Mouse (Mus musculus) neural tube, embryonic 11.5 days (tissue): ENCODE measurements at regions not wholly inside any gene's neighbourhood (a gene's known extent, or its start where the extent isn't known, plus 50 kb on each side); places are given as distances from the start of the nearest gene placed in this dataset.

Source experiments
- ATAC-seq: fragments of 200-750 bp; cut with Nextera tagmentation; 2 replicates; pipeline ENCODE4 v1.8.0; 2017; ENCODE audit warnings: moderate number of reproducible peaks, mild to moderate bottlenecking, moderate TSS enrichment, moderate library complexity; ENCODE audit not compliant: insufficient read depth, low FRiP score, low TSS enrichment
- DNase-seq: peaks from one replicate; pipeline ENCODE4 v3.0.0-alpha.2; 2015; ENCODE audit warnings: low spot score
- H3K27ac ChIP-seq: fragments of 300-500 bp; sonication (generic); 2 replicates; pipeline ENCODE4 v1.5.1; 2014; ENCODE audit warnings: low read depth, mild to moderate bottlenecking, low read length
- H3K27me3 ChIP-seq: fragments of 300-500 bp; sonication (generic); 2 replicates; pipeline ENCODE4 v1.6.1; 2014; ENCODE audit warnings: mild to moderate bottlenecking, low read length, mixed read lengths; ENCODE audit not compliant: control insufficient read depth, insufficient read depth
- H3K36me3 ChIP-seq: fragments of 300-500 bp; sonication (generic); 2 replicates; pipeline ENCODE4 v1.6.1; 2014; ENCODE audit warnings: mild to moderate bottlenecking, low read length, moderate library complexity, mixed read lengths; ENCODE audit not compliant: control insufficient read depth, insufficient read depth
- H3K4me1 ChIP-seq: fragments of 300-500 bp; sonication (generic); 2 replicates; pipeline ENCODE4 v1.6.1; 2014; ENCODE audit warnings: low read length, mixed read lengths; ENCODE audit not compliant: control insufficient read depth, insufficient read depth
- H3K4me2 ChIP-seq: fragments of 300-500 bp; sonication (generic); 2 replicates; pipeline ENCODE4 v1.6.1; 2014; ENCODE audit warnings: low read depth, mild to moderate bottlenecking, moderate library complexity
- H3K4me3 ChIP-seq: fragments of 300-500 bp; sonication (generic); 2 replicates; pipeline ENCODE4 v1.5.1; 2014; ENCODE audit warnings: low read depth, low read length
- H3K9ac ChIP-seq: fragments of 300-500 bp; sonication (generic); 2 replicates; pipeline ENCODE4 v1.6.1; 2014; ENCODE audit warnings: mild to moderate bottlenecking, low read length
- H3K9me3 ChIP-seq: fragments of 300-500 bp; sonication (generic); 2 replicates; pipeline ENCODE4 v1.6.1; 2016; ENCODE audit warnings: low read length; ENCODE audit not compliant: control insufficient read depth
- WGBS: fragments of 180-500 bp; shearing (Covaris S2); extraction: QIAGEN DNeasy Blood & Tissue Kit; methylation state at CpG from one replicate; pipeline ENCODE4 v1.1.7; 2014; 5-methylcytosine and 5-hydroxymethylcytosine counted together

GRCm38 (mm10) chr2:109487591-109487990 is 186.9 kb upstream of the Bdnf start:
- H3K9ac ChIP-seq: no peak overlapping the region
- H3K27me3 ChIP-seq: no peaks in the 10 kb centered on the region
- H3K4me2 ChIP-seq: no peak overlapping the region
- 91% methylated on average over 1 of the region's 1 CpGs for WGBS
- no peak for DNase-seq
- H3K27ac ChIP-seq: no peak overlapping the region
- no peak overlapping the region for H3K4me3 ChIP-seq
- H3K9me3 ChIP-seq: no peaks in the 10 kb centered on the region
- H3K4me1 ChIP-seq: no peaks in the 10 kb centered on the region
- no peaks in the 10 kb centered on the region for H3K36me3 ChIP-seq
- ATAC-seq: no peak

- no peak overlapping the region for H3K27ac ChIP-seq
- H3K9me3 ChIP-seq: no peaks in the 10 kb centered on the region
- no peaks in the 10 kb centered on the region for H3K36me3 ChIP-seq
- H3K4me1 ChIP-seq: no peaks in the 10 kb centered on the region
- ATAC-seq: no peak
- WGBS: 65% methylated on average over 5 of the region's 5 CpGs
- H3K27me3 ChIP-seq: no peaks in the 10 kb centered on the region
- H3K4me3 ChIP-seq: no peak overlapping the region
- H3K9ac ChIP-seq: no peak overlapping the region
- H3K4me2 ChIP-seq: no peak overlapping the region
- no peak for DNase-seq
Measured at GRCm38 (mm10) chr2:109502186-109502585, 172.3 kb upstream of the Bdnf start.

- H3K27me3 ChIP-seq: no peaks in the 10 kb centered on the region
- DNase-seq: no peak
- no peaks in the 10 kb centered on the region for H3K9me3 ChIP-seq
- H3K27ac ChIP-seq: no peak overlapping the region
- WGBS: 66% methylated on average over 6 of the region's 6 CpGs
- ATAC-seq: 0 out of 2 replicates have a peak, but pooled peaks have one; percentile 28
- no peak overlapping the region for H3K4me3 ChIP-seq
- H3K4me1 ChIP-seq: 0 out of 2 replicates have a peak, but pooled peaks cover under 1% of the 10 kb centered on the region
- H3K9ac ChIP-seq: no peak overlapping the region
- no peaks in the 10 kb centered on the region for H3K36me3 ChIP-seq
- H3K4me2 ChIP-seq: no peak overlapping the region
Measured at GRCm38 (mm10) chr2:109504906-109505305, 169.6 kb upstream of the Bdnf start.

- Histone ChIP-seq H3K4me2 (no peak overlapping the region), H3K27ac (no peak overlapping the region), H3K27me3 (no peaks in the 10 kb centered on the region), H3K9me3 (no peaks in the 10 kb centered on the region), H3K36me3 (no peaks in the 10 kb centered on the region), H3K4me1 (peaks cover 12% of the 10 kb centered on the region), H3K4me3 (no peak overlapping the region), H3K9ac (no peak overlapping the region)
- DNase-seq: peak; percentile 54
- 26% methylated on average over 8 of the region's 8 CpGs for WGBS
- ATAC-seq: peak; percentile 90
Measured at GRCm38 (mm10) chr2:109510070-109510979, 164.2 kb upstream of the Bdnf start.

- Histone ChIP-seq H3K36me3 (no peaks in the 10 kb centered on the region), H3K27ac (no peak overlapping the region), H3K27me3 (no peaks in the 10 kb centered on the region), H3K4me1 (peaks cover 12% of the 10 kb centered on the region), H3K9ac (no peak overlapping the region), H3K9me3 (no peaks in the 10 kb centered on the region), H3K4me3 (no peak overlapping the region), H3K4me2 (no peak overlapping the region)
- ATAC-seq (peak; percentile 33; the same call in 1 of the 2 replicates), DNase-seq (no peak)
- WGBS: 62% methylated on average over 4 of the region's 4 CpGs
Measured at GRCm38 (mm10) chr2:109511142-109511541, 163.4 kb upstream of the Bdnf start.

GRCm38 (mm10) chr2:109519261-109519660 is 155.2 kb upstream of the Bdnf start:
- Histone ChIP-seq H3K27me3 (no peaks in the 10 kb centered on the region), H3K9ac (no peak overlapping the region), H3K9me3 (no peaks in the 10 kb centered on the region), H3K27ac (no peak overlapping the region), H3K4me1 (no peaks in the 10 kb centered on the region), H3K36me3 (no peaks in the 10 kb centered on the region), H3K4me3 (no peak overlapping the region), H3K4me2 (no peak overlapping the region)
- WGBS: 79% methylated on average over 4 of the region's 4 CpGs
- DNase-seq: no peak
- ATAC-seq: no peak; the same call in 1 of the 2 replicates

- DNase-seq: no peak
- Histone ChIP-seq H3K4me2 (no peak overlapping the region), H3K36me3 (no peaks in the 10 kb centered on the region), H3K4me1 (no peaks in the 10 kb centered on the region), H3K9ac (no peak overlapping the region), H3K27ac (no peak overlapping the region), H3K27me3 (no peaks in the 10 kb centered on the region), H3K4me3 (no peak overlapping the region), H3K9me3 (no peaks in the 10 kb centered on the region)
- WGBS: 80% methylated on average over 3 of the region's 3 CpGs
- ATAC-seq: no peak
Measured at GRCm38 (mm10) chr2:109520471-109520870, 154.0 kb upstream of the Bdnf start.

GRCm38 (mm10) chr2:109539519-109539918 is 135.0 kb upstream of the Bdnf start:
- Histone ChIP-seq H3K27me3 (no peaks in the 10 kb centered on the region), H3K9ac (no peak overlapping the region), H3K4me3 (no peak overlapping the region), H3K4me1 (no peaks in the 10 kb centered on the region), H3K4me2 (no peak overlapping the region), H3K36me3 (no peaks in the 10 kb centered on the region), H3K27ac (no peak overlapping the region), H3K9me3 (no peaks in the 10 kb centered on the region)
- ATAC-seq: no peak
- no peak for DNase-seq
- 63% methylated on average over 1 of the region's 1 CpGs for WGBS
